21 mouse cellular contexts compared by ENCODE assay signal in the genomic region with DNA sequence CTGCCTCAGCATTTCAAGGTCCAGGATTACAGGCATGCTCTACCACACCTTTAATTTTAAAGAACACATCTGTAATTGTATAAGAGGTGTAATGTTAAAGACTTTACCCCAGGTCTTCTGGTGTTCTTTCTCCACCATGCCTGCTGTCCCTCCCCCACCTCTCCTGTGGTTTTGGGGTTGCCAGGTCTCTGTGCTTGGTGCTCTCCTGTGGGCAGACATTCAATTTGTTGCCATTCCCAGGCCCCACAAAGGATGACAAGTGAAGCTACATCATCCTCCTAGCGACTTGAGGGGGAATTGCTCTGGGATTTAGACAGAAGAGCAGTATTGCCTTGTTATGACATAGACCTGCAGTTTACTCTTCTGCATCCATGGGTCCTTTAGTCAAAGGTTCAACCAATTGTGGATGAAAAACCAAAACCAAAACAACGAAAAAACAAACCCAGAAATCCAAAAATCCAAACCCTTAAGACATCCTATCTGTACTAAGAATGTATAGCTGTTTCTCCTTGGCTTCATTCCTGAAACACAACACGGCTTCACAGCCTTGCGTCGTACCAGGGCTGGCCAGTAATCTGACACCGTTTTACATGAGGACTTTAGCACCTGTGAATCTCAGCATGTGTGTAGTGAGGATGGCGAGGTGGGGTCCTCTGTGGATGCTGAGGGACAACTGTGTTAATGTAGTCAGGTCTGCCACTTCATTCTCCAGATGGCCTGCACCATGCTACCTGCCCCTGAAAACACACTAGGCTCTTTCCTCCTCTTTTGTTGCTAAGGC. TPM values are rescaled to one million over a fixed set of nuclear protein-coding genes. Genes with fewer than 3 reads are reported as not detected.
DNase-seq lines count a peak whose midpoint lies in the region; ATAC-seq and TF ChIP-seq lines count a peak whose summit lies in the region.
"Had no signal": no experiment of that assay in that cellular context is flagged by ENCODE, and none has a peak within 500 bp of the region (broad histone marks: within the 10 kb centered on the region; RNA-seq: fewer than 3 reads in every experiment).

No protein-coding gene starts in this region.

- peak; percentile 22 to 54 for DNase-seq in cerebellum, adult 2 months
- no peak for DNase-seq in cerebellum, postnatal 4 days (ENCODE audit: low spot score in 2 of 2)
- DNase-seq in hindbrain, postnatal 0 days (ENCODE audit: low spot score): no peak
- no peak for DNase-seq in lung, postnatal 0 days (ENCODE audit: low spot score)
- DNase-seq in lung, postnatal 10 days: no peak
- DNase-seq in gastrocnemius, postnatal 14 days: no peak
- DNase-seq: adrenal gland, postnatal 25 days; gastrocnemius, postnatal 10 days; kidney, adult 18-20 months; kidney, postnatal 4 days; left cerebral cortex, postnatal 4 days; lung, postnatal 14 days; thymus, adult 18-20 months; thymus, postnatal 36 days had no signal

- H3K9me3 ChIP-seq in hindbrain, postnatal 0 days (ENCODE audit: low read length): no peaks in the 10 kb centered on the region
- no peaks in the 10 kb centered on the region for H3K9me3 ChIP-seq in hindbrain, embryonic 13.5 days
- no peaks in the 10 kb centered on the region for H3K9me3 ChIP-seq in lung, postnatal 0 days (ENCODE audit: low read length)
- H3K9me3 ChIP-seq: embryonic facial prominence, embryonic 12.5 days; hindbrain, embryonic 12.5 days; midbrain, embryonic 12.5 days had no signal

- peaks cover 44% of the 10 kb centered on the region for H3K4me1 ChIP-seq in cerebellum, adult 2 months (ENCODE audit: control insufficient read depth, insufficient read depth, low read length)
- H3K4me1 ChIP-seq in hindbrain, postnatal 0 days (ENCODE audit: insufficient read depth, low read length): no peaks in the 10 kb centered on the region
- no peaks in the 10 kb centered on the region for H3K4me1 ChIP-seq in hindbrain, embryonic 13.5 days (replicated peaks)
- no peaks in the 10 kb centered on the region for H3K4me1 ChIP-seq in lung, postnatal 0 days (ENCODE audit: insufficient read depth, low read depth, low read length)
- H3K4me1 ChIP-seq: hindbrain, embryonic 12.5 days; midbrain, embryonic 12.5 days had no signal

- 0 out of 2 replicates have a peak, but pooled peaks have one; percentile 1 for TF ChIP-seq CTCF in cerebellum, adult 2 months (IDR thresholded peaks at IDR 0.05; ENCODE audit: borderline replicate concordance, insufficient read depth, low read depth, low read length)
- TF ChIP-seq CTCF in hindbrain, postnatal 0 days (IDR thresholded peaks at IDR 0.05; ENCODE audit: low read depth): peak; percentile 12; the same call in 1 of the 2 replicates
- 0 out of 2 replicates have a peak, but pooled peaks have one; percentile 18 for TF ChIP-seq CTCF in lung, postnatal 0 days (IDR thresholded peaks at IDR 0.05)

- no peak overlapping the region for H3K27ac ChIP-seq in cerebellum, adult 2 months (ENCODE audit: insufficient read depth, low read length)
- no peak overlapping the region for H3K27ac ChIP-seq in hindbrain, postnatal 0 days
- no peak overlapping the region for H3K27ac ChIP-seq in hindbrain, embryonic 13.5 days
- H3K27ac ChIP-seq in lung, postnatal 0 days (ENCODE audit: low read length): no peak overlapping the region
- H3K27ac ChIP-seq: embryonic facial prominence, embryonic 12.5 days; hindbrain, embryonic 12.5 days; midbrain, embryonic 12.5 days had no signal

- no peak for TF ChIP-seq EP300 in lung, postnatal 0 days (IDR thresholded peaks at IDR 0.05)

- H3K9ac ChIP-seq in hindbrain, postnatal 0 days (replicated peaks; ENCODE audit: low read length): no peak overlapping the region
- no peak overlapping the region for H3K9ac ChIP-seq in hindbrain, embryonic 13.5 days
- no peak overlapping the region for H3K9ac ChIP-seq in lung, postnatal 0 days (replicated peaks; ENCODE audit: low read depth)
- H3K9ac ChIP-seq: embryonic facial prominence, embryonic 12.5 days; hindbrain, embryonic 12.5 days; midbrain, embryonic 12.5 days had no signal

- no peaks in the 10 kb centered on the region for H3K27me3 ChIP-seq in cerebellum, adult 2 months (ENCODE audit: control insufficient read depth, insufficient read depth, low read length)
- H3K27me3 ChIP-seq in hindbrain, postnatal 0 days (ENCODE audit: insufficient read depth, low read length): no peaks in the 10 kb centered on the region
- H3K27me3 ChIP-seq in hindbrain, embryonic 13.5 days: no peaks in the 10 kb centered on the region
- H3K27me3 ChIP-seq in lung, postnatal 0 days (replicated peaks; ENCODE audit: insufficient read depth, low read length): no peaks in the 10 kb centered on the region
- H3K27me3 ChIP-seq: embryonic facial prominence, embryonic 12.5 days; hindbrain, embryonic 12.5 days; midbrain, embryonic 12.5 days had no signal

- no peak for TF ChIP-seq POLR2A in cerebellum, adult 2 months (IDR thresholded peaks at IDR 0.05; ENCODE audit: borderline replicate concordance, insufficient read depth, low read length)

- 22% methylated on average over 7 of the region's 7 CpGs for WGBS in cerebellum, adult 2 months
- WGBS in hindbrain, postnatal 0 days: 60% methylated on average over 7 of the region's 7 CpGs
- whole genome bisulfite sequencing in hindbrain, embryonic 13.5 days: 68% methylated on average over 7 of the region's 7 CpGs
- WGBS in lung, postnatal 0 days: 42% methylated on average over 7 of the region's 7 CpGs

- intact Hi-C loops in gastrocnemius, postnatal 14 days (cut with DNase I; ENCODE audit: low total_unique reads): no loop called here

- H3K36me3 ChIP-seq in hindbrain, postnatal 0 days (ENCODE audit: insufficient read depth, low read length): no peaks in the 10 kb centered on the region
- no peaks in the 10 kb centered on the region for H3K36me3 ChIP-seq in hindbrain, embryonic 13.5 days
- no peaks in the 10 kb centered on the region for H3K36me3 ChIP-seq in lung, postnatal 0 days (ENCODE audit: insufficient read depth, low read length)
- H3K36me3 ChIP-seq: embryonic facial prominence, embryonic 12.5 days; hindbrain, embryonic 12.5 days; midbrain, embryonic 12.5 days had no signal

- no peak for ATAC-seq in hindbrain, postnatal 0 days
- ATAC-seq in hindbrain, embryonic 13.5 days (ENCODE audit: low FRiP score): no peak
- ATAC-seq in lung, postnatal 0 days: no peak
- ATAC-seq: CD4-positive, CD25-positive, alpha-beta regulatory T cell, adult 4 months; forebrain, embryonic 14.5 days; inflammation-experienced regulatory T-cells, adult 6 months had no signal

- no peak overlapping the region for H3K4me2 ChIP-seq in hindbrain, postnatal 0 days (ENCODE audit: low read depth, low read length)
- no peak overlapping the region for H3K4me2 ChIP-seq in hindbrain, embryonic 13.5 days
- no peak overlapping the region for H3K4me2 ChIP-seq in lung, postnatal 0 days (replicated peaks; ENCODE audit: low read depth, low read length)
- H3K4me2 ChIP-seq: embryonic facial prominence, embryonic 12.5 days; hindbrain, embryonic 12.5 days; midbrain, embryonic 12.5 days had no signal

- H3K4me3 ChIP-seq in cerebellum, adult 2 months (replicated peaks; ENCODE audit: insufficient read depth, low read depth, low read length): no peak overlapping the region
- H3K4me3 ChIP-seq in hindbrain, postnatal 0 days (ENCODE audit: low read length): no peak overlapping the region
- no peak overlapping the region for H3K4me3 ChIP-seq in hindbrain, embryonic 13.5 days
- no peak overlapping the region for H3K4me3 ChIP-seq in lung, postnatal 0 days (ENCODE audit: low read depth, low read length)
- H3K4me3 ChIP-seq: embryonic facial prominence, embryonic 12.5 days; hindbrain, embryonic 12.5 days; midbrain, embryonic 12.5 days had no signal

RNA-seq across cellular contexts. Expression of a gene that starts 15.1 kb away (rescaled TPM):
- 79.7 and 80.4 TPM in 2 replicates for polyA plus RNA-seq in cerebellum, adult 2 months (2012; rRNA removed)
- 34.0 and 39.6 TPM in 2 replicates for total RNA-seq in hindbrain, postnatal 0 days (2014; rRNA removed)
- polyA plus RNA-seq in hindbrain, postnatal 0 days (2015; fragmentation: Nextera tagmentation; extraction: Ambion mirVana): 20.5 and 20.7 TPM in 2 replicates
- 13.0 and 14.9 TPM in 2 replicates for polyA plus RNA-seq in hindbrain, embryonic 13.5 days (2015; fragmentation: Nextera tagmentation; extraction: Ambion mirVana)
- 14.7 and 18.6 TPM in 2 replicates for polyA plus RNA-seq in lung, postnatal 0 days (2015; fragmentation: Nextera tagmentation; extraction: Ambion mirVana)
- total RNA-seq in gastrocnemius, postnatal 14 days (2021): 1 to 10 TPM; 5.0 to 5.4 TPM

RNA-seq across cellular contexts. Expression of a gene that starts 41.6 kb away (rescaled TPM):
- polyA plus RNA-seq in cerebellum, adult 2 months (2012; rRNA removed): 17.1 and 18.1 TPM in 2 replicates
- total RNA-seq in hindbrain, postnatal 0 days (2014; rRNA removed): 13.4 and 24.0 TPM in 2 replicates
- polyA plus RNA-seq in hindbrain, postnatal 0 days (2015; fragmentation: Nextera tagmentation; extraction: Ambion mirVana): 6.4 and 6.6 TPM in 2 replicates
- 14.1 and 14.4 TPM in 2 replicates for polyA plus RNA-seq in hindbrain, embryonic 13.5 days (2015; fragmentation: Nextera tagmentation; extraction: Ambion mirVana)
- polyA plus RNA-seq in lung, postnatal 0 days (2015; fragmentation: Nextera tagmentation; extraction: Ambion mirVana): 7.6 and 10.2 TPM in 2 replicates
- total RNA-seq in gastrocnemius, postnatal 14 days (2021): 1 to 10 TPM; 8.0 to 9.5 TPM

Comparison
In these comparisons a context has a peak if more than half of its experiments do, and no peak if none do; other contexts are left out.
1. DNase-seq: peak in cerebellum, adult 2 months (2 of 2); none in cerebellum, postnatal 4 days (0 of 2), hindbrain, postnatal 0 days (single experiment), lung, postnatal 0 days (single experiment), lung, postnatal 10 days (single experiment) and gastrocnemius, postnatal 14 days (single experiment).
2. Peak in every context shown above with its lines, with median percentiles within 50 percentile points of each other: CTCF ChIP-seq.